Mouse (Mus musculus): ENCODE measurements at regions not wholly inside any gene's neighbourhood (a gene's known extent, or its start where the extent isn't known, plus 50 kb on each side); places are given as distances from the start of the nearest gene placed in this dataset.

- TF ChIP-seq CTCF (IDR thresholded peaks at IDR 0.05; ENCODE audit: borderline replicate concordance, insufficient read depth, low read depth, low read length) (no peak), POLR2A (IDR thresholded peaks at IDR 0.05; ENCODE audit: borderline replicate concordance, insufficient read depth, low read length) (no peak)
Observed at GRCm38 (mm10) chr2:178769001-178769400, 338.7 kb downstream of the Cdh26 start.
